Mouse (Mus musculus): ENCODE results near the gene Prr11.
A peak's percentile ranks its signal among the peaks of the same experiment; 100 is the strongest.

The Prr11 gene

GRCm38 (mm10) chr11:87108409-87108754 lies at the start of gene Prr11:
Gene Prr11, minus strand, starts transcription at chr11:87108708.
- no peak for DNase-seq (ENCODE audit: low spot score in 2 of 2)

GRCm38 (mm10) chr11:87158012-87158411 lies 49.5 kb upstream of the Prr11 start:
- no peak for DNase-seq (ENCODE audit: low spot score in 2 of 2)

GRCm38 (mm10) chr11:87136233-87136632 lies 27.7 kb upstream of the Prr11 start:
- DNase-seq (ENCODE audit: low spot score in 2 of 2), result no peak

GRCm38 (mm10) chr11:87126824-87127816 lies 18.6 kb upstream of the Prr11 start, which contains the start of gene Trim37:
Gene Trim37, plus strand, starts transcription at chr11:87127077.
- DNase-seq (ENCODE audit: low spot score in 2 of 2), result peak; percentile 83 to 92

- no peak for DNase-seq (ENCODE audit: low spot score in 2 of 2)
Measured at GRCm38 (mm10) chr11:87126281-87126823, 17.8 kb upstream of the Prr11 start.

GRCm38 (mm10) chr11:87125562-87125961 lies 17.1 kb upstream of the Prr11 start:
- no peak for DNase-seq (ENCODE audit: low spot score in 2 of 2)

GRCm38 (mm10) chr11:87121864-87122263 lies 13.4 kb upstream of the Prr11 start:
- no peak for DNase-seq (ENCODE audit: low spot score in 2 of 2)

GRCm38 (mm10) chr11:87110172-87110909 lies 1.8 kb upstream of the Prr11 start:
- no peak for DNase-seq (ENCODE audit: low spot score in 2 of 2)

GRCm38 (mm10) chr11:87109519-87110171 lies 1.1 kb upstream of the Prr11 start:
- peak; percentile 41 to 76 for DNase-seq (ENCODE audit: low spot score in 2 of 2)

- peak; percentile 95 to 96 for DNase-seq (ENCODE audit: low spot score in 2 of 2)
Measured at GRCm38 (mm10) chr11:87108755-87109518, 429 bp upstream of the Prr11 start, which contains the start of gene Ska2. Gene Ska2, plus strand, starts transcription at chr11:87109234.

GRCm38 (mm10) chr11:87087142-87087541 lies 21.4 kb downstream of the Prr11 start:
- no peak for DNase-seq (ENCODE audit: low spot score in 2 of 2)

GRCm38 (mm10) chr11:87086290-87086984 lies 22.1 kb downstream of the Prr11 start, which contains the start of gene Smg8:
Gene Smg8, minus strand, starts transcription at chr11:87086774.
- DNase-seq (ENCODE audit: low spot score in 2 of 2), result peak; percentile 80 to 89

- DNase-seq (ENCODE audit: low spot score in 2 of 2), result no peak
Measured at GRCm38 (mm10) chr11:87085461-87085860, 23.0 kb downstream of the Prr11 start.

- DNase-seq (ENCODE audit: low spot score in 2 of 2), result no peak
Measured at GRCm38 (mm10) chr11:87083712-87084111, 24.8 kb downstream of the Prr11 start.

- DNase-seq (ENCODE audit: low spot score in 2 of 2), result peak; percentile 84 to 92
Measured at GRCm38 (mm10) chr11:87073866-87074440, 34.6 kb downstream of the Prr11 start, which contains the start of gene Gdpd1. Gene Gdpd1, minus strand, starts transcription at chr11:87074062.

GRCm38 (mm10) chr11:87073343-87073865 lies 35.1 kb downstream of the Prr11 start:
- DNase-seq (ENCODE audit: low spot score in 2 of 2), result peak; percentile 62 to 78

- no peak for DNase-seq (ENCODE audit: low spot score in 2 of 2)
Measured at GRCm38 (mm10) chr11:87062087-87062486, 46.4 kb downstream of the Prr11 start.

GRCm38 (mm10) chr11:87060410-87060809 lies 48.1 kb downstream of the Prr11 start:
- DNase-seq (ENCODE audit: low spot score in 2 of 2), result no peak

GRCm38 (mm10) chr11:87056286-87056685 lies 52.2 kb downstream of the Prr11 start:
- no peak for DNase-seq (ENCODE audit: low spot score in 2 of 2)

Data from spleen, postnatal 4 days (tissue).